Mouse (Mus musculus) stomach, postnatal 0 days (tissue): Measurements from ENCODE around the gene Cog5. TPM values are rescaled to one million over a fixed set of nuclear protein-coding genes. Genes with fewer than 3 reads are reported as not detected.

ENCODE experiments used
- ATAC-seq: fragments of 200-750 bp; cut with Nextera tagmentation; 2 replicates; pipeline ENCODE4 v1.8.0; 2017; ENCODE audit not compliant: low FRiP score, low TSS enrichment
- DNase-seq: peaks from one replicate; pipeline ENCODE4 v3.0.0-alpha.2; 2016; ENCODE audit warnings: low spot score
- H3K27ac ChIP-seq: fragments of 300-500 bp; sonication (generic); replicated peaks from 2 replicates; pipeline ENCODE4 v1.5.1; 2014; ENCODE audit warnings: mild to moderate bottlenecking, control low read depth
- H3K27me3 ChIP-seq: fragments of 300-500 bp; sonication (generic); 2 replicates; pipeline ENCODE4 v1.6.1; 2014; ENCODE audit warnings: low read length; ENCODE audit not compliant: control insufficient read depth, insufficient read depth
- H3K36me3 ChIP-seq: fragments of 300-500 bp; sonication (generic); 2 replicates; pipeline ENCODE4 v1.6.1; 2014; ENCODE audit warnings: low read length, mixed read lengths; ENCODE audit not compliant: control insufficient read depth, insufficient read depth
- H3K4me1 ChIP-seq: fragments of 300-500 bp; sonication (generic); replicated peaks from 2 replicates; pipeline ENCODE4 v1.6.1; 2014; ENCODE audit warnings: antibody characterized with exemption; ENCODE audit not compliant: control insufficient read depth, insufficient read depth
- H3K4me2 ChIP-seq: fragments of 300-500 bp; sonication (generic); replicated peaks from 2 replicates; pipeline ENCODE4 v1.6.1; 2014; ENCODE audit warnings: low read depth, mild to moderate bottlenecking, control low read depth, moderate library complexity
- H3K4me3 ChIP-seq: fragments of 300-500 bp; sonication (generic); 2 replicates; pipeline ENCODE4 v1.5.1; 2014; ENCODE audit warnings: low read depth, low read length, control low read depth
- H3K9ac ChIP-seq: fragments of 300-500 bp; sonication (generic); 2 replicates; pipeline ENCODE4 v1.6.1; 2014; ENCODE audit warnings: mild to moderate bottlenecking, low read length, control low read depth, mixed read lengths
- H3K9me3 ChIP-seq: fragments of 300-500 bp; sonication (generic); 2 replicates; pipeline ENCODE4 v1.6.1; 2016; ENCODE audit warnings: low read length; ENCODE audit not compliant: control insufficient read depth
- CTCF ChIP-seq: IDR thresholded peaks from 2 replicates; pipeline ENCODE4 v1.5.1; 2016; ENCODE audit warnings: antibody characterized with exemption, low read depth, mild to moderate bottlenecking, moderate library complexity
- EP300 ChIP-seq: optimal IDR thresholded peaks from 2 replicates; pipeline ENCODE3; 2016; ENCODE audit warnings: antibody characterized with exemption
- WGBS: fragments of 180-500 bp; shearing (Covaris S2); extraction: QIAGEN DNeasy Blood & Tissue Kit; methylation state at CpG from one replicate; pipeline ENCODE4 v1.1.7; 2014; 5-methylcytosine and 5-hydroxymethylcytosine counted together
- polyA plus RNA-seq: library from polyadenylated mRNA; unstranded; fragments of >200 nt; fragmentation: Nextera tagmentation; extraction: Ambion mirVana; gene quantifications from 2 replicates; pipeline ENCODE4 v1.2.1, GENCODE M21; 2015

Cog5 gene
- polyA plus RNA-seq, 1 experiment from 2014 or later: 14.4 TPM

GRCm38 (mm10) chr12:31726707-31727106, 72.0 kb downstream of the Cog5 start:
- H3K9ac ChIP-seq: no peak overlapping the region
- H3K27me3 ChIP-seq: no peaks in the 10 kb centered on the region
- no peak overlapping the region for H3K27ac ChIP-seq
- no peak overlapping the region for H3K4me2 ChIP-seq
- H3K4me3 ChIP-seq: no peak overlapping the region
- 40% methylated on average over 1 of the region's 1 CpGs for WGBS
- ATAC-seq (no peak), DNase-seq (no peak)
- no peaks in the 10 kb centered on the region for H3K4me1 ChIP-seq
- H3K36me3 ChIP-seq: no peaks in the 10 kb centered on the region
- no peak for TF ChIP-seq CTCF
- TF ChIP-seq EP300: no peak
- no peaks in the 10 kb centered on the region for H3K9me3 ChIP-seq

GRCm38 (mm10) chr12:31730126-31730525, 75.5 kb downstream of the Cog5 start:
- no peak overlapping the region for H3K4me2 ChIP-seq
- H3K4me1 ChIP-seq: no peaks in the 10 kb centered on the region
- H3K4me3 ChIP-seq: no peak overlapping the region
- no peak overlapping the region for H3K9ac ChIP-seq
- DNase-seq (no peak), ATAC-seq (no peak)
- TF ChIP-seq CTCF: no peak
- TF ChIP-seq EP300: no peak
- H3K36me3 ChIP-seq: no peaks in the 10 kb centered on the region
- no peaks in the 10 kb centered on the region for H3K9me3 ChIP-seq
- H3K27ac ChIP-seq: no peak overlapping the region
- H3K27me3 ChIP-seq: no peaks in the 10 kb centered on the region
- WGBS: 89% methylated on average over 1 of the region's 1 CpGs

GRCm38 (mm10) chr12:31734616-31735015, 79.9 kb downstream of the Cog5 start:
- Histone ChIP-seq H3K9me3 (no peaks in the 10 kb centered on the region), H3K4me1 (no peaks in the 10 kb centered on the region), H3K4me3 (no peak overlapping the region), H3K4me2 (no peak overlapping the region), H3K27me3 (no peaks in the 10 kb centered on the region), H3K9ac (no peak overlapping the region), H3K27ac (no peak overlapping the region), H3K36me3 (no peaks in the 10 kb centered on the region)
- ATAC-seq (no peak), DNase-seq (no peak)
- WGBS: 86% methylated on average over 2 of the region's 2 CpGs
- no peak for TF ChIP-seq EP300
- TF ChIP-seq CTCF: no peak

- no peaks in the 10 kb centered on the region for H3K36me3 ChIP-seq
- H3K9ac ChIP-seq: no peak overlapping the region
- no peak for DNase-seq
- H3K4me1 ChIP-seq: no peaks in the 10 kb centered on the region
- H3K27ac ChIP-seq: no peak overlapping the region
- WGBS: 89% methylated on average over 8 of the region's 8 CpGs
- H3K4me3 ChIP-seq: no peak overlapping the region
- H3K4me2 ChIP-seq: no peak overlapping the region
- TF ChIP-seq EP300: no peak
- TF ChIP-seq CTCF: no peak
- H3K9me3 ChIP-seq: no peaks in the 10 kb centered on the region
- H3K27me3 ChIP-seq: no peaks in the 10 kb centered on the region
- no peak for ATAC-seq
These were observed 92.6 kb downstream of the Cog5 start for GRCm38 (mm10) chr12:31747301-31747700.

GRCm38 (mm10) chr12:31749846-31750245, 95.2 kb downstream of the Cog5 start:
- no peak for ATAC-seq
- no peaks in the 10 kb centered on the region for H3K27me3 ChIP-seq

GRCm38 (mm10) chr12:31754465-31754864, 99.8 kb downstream of the Cog5 start:
- DNase-seq: no peak

More at GRCm38 (mm10) chr12:31749846-31750245, 95.2 kb downstream of the Cog5 start:
- H3K9me3 ChIP-seq: no peaks in the 10 kb centered on the region
- H3K36me3 ChIP-seq: no peaks in the 10 kb centered on the region
- H3K4me2 ChIP-seq: no peak overlapping the region
- no peak overlapping the region for H3K4me3 ChIP-seq
- TF ChIP-seq EP300 (no peak), CTCF (no peak)
- H3K9ac ChIP-seq: no peak overlapping the region
- no peaks in the 10 kb centered on the region for H3K4me1 ChIP-seq
- WGBS: 94% methylated on average over 4 of the region's 4 CpGs
- H3K27ac ChIP-seq: no peak overlapping the region
- no peak for DNase-seq

More at GRCm38 (mm10) chr12:31754465-31754864, 99.8 kb downstream of the Cog5 start:
- H3K27me3 ChIP-seq: no peaks in the 10 kb centered on the region
- no peak overlapping the region for H3K9ac ChIP-seq
- H3K4me3 ChIP-seq: no peak overlapping the region
- WGBS: 61% methylated on average over 2 of the region's 2 CpGs
- no peak overlapping the region for H3K27ac ChIP-seq
- H3K4me2 ChIP-seq: no peak overlapping the region
- no peaks in the 10 kb centered on the region for H3K4me1 ChIP-seq
- H3K36me3 ChIP-seq: no peaks in the 10 kb centered on the region
- H3K9me3 ChIP-seq: no peaks in the 10 kb centered on the region
- no peak for ATAC-seq
- TF ChIP-seq EP300: no peak
- no peak for TF ChIP-seq CTCF
